Mouse (Mus musculus) lung, postnatal 36 days (tissue): Measurements from ENCODE around the gene Hoxb2.

Experiments
- DNase-seq: peaks from one replicate; pipeline ENCODE4 v3.0.0; 2022; ENCODE audit warnings: mixed read lengths

The Hoxb2 gene

GRCm38 (mm10) chr11:96351831-96352230, 1.5 kb downstream of the Hoxb2 start:
- peak; percentile 78 for DNase-seq

DNA sequence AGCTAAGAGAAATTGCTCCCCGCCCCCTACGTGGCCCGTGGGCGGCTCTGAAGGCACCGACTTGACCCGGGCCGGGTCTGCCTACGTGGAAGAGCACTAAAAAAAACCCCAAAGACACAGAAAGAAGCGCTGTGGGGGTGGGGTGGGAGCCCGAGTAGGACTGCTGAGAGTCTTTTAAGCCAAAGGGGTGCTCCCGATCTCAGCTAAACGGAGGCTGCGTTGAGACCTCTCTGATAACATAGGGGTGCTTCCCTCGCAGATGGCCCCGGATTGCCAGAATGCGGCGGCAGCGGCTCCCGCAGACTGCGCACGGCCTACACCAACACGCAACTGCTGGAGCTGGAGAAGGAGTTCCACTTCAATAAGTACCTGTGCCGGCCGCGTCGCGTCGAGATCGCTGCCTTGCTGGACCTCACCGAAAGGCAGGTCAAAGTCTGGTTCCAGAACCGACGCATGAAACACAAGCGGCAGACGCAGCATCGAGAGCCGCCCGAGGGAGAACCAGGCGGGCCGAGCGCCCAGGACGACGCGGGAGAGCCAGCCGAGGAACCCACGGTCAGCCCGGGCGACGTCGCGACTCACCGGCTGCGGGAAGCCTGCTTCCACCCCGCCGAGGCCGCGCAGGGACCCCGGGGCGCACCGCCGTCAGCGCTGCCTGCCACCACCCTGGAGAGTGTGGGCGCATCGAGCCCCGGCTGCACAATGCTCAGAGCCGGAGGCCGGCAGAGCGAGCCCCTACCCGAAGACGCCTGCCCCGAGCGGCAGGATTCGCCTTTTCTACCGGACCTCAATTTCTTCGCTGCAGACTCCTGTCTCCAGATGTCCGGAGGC, 2.6 kb downstream of the Hoxb2 start:
- DNase-seq = no peak

- DNase-seq = no peak
These were observed 3.2 kb downstream of the Hoxb2 start for GRCm38 (mm10) chr11:96353522-96353841.

- DNase-seq = no peak
These were observed 3.6 kb downstream of the Hoxb2 start for GRCm38 (mm10) chr11:96353939-96354338.

DNA sequence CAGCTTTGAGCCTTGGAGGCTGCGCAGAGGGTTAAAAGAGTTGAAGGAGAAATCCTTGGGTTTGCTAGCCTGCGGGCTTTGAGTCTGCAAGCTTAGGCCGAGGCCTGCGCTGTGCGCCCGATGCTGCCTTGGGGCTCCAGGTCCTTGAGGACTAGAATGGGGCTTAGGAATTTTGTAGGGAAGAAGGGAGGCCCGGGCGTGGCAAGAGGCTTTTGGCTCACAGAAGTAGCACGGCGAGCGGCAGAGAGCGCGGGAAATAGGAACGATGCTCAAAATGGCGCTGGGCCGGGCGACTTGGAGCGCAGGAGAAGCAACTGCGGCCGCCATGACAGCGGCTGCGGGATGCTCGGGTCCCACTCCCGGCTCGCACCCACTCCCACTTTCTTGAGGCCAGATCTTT, 4.1 kb downstream of the Hoxb2 start:
- no peak for DNase-seq

DNA sequence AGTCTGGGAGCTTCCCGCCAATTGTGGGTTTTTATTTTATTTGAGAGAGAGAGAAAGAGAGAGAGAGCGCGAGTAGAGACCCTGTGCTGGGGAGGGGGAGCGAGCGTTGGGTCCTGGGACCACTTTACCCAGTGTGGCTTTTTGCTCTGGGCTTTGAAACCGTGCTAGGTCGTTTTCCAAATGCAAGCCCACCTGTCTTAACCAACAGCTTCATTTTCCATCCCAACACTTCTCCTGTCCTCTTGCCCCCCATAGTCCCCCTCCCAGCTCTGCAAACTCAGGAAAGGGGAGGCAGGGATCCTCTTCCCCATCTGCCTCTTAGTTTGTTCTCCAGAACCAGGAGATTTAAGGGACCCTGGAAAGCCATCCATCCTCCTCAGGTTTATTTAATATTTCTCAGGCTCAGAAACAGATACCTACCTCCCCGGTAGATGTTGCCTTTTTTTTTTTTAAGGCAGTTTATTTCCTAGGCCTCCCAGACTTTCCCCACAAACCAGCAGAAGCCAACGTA, 4.5 kb downstream of the Hoxb2 start:
- DNase-seq = no peak

DNA sequence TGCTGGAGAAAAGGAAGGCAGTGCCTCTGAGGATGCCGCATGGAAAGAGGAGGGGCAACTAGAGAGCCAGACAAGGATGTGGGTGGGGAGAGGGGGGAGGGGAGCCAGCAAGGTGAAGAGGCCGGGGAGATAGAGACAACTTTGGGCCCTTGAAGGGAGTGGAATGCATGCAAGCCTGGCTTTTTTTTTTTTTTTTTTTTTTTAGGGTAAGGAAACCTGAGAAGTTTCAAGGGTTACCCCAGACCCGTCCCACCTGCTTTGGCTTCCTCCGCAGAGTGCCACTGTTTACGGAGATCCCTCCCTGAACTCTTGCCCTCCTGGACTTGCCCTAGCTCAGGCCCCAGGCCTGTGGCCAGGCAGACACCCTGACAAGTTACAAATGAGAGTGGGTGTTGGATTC, 13.5 kb downstream of the Hoxb2 start:
- DNase-seq = no peak

- no peak for DNase-seq
These were observed 15.2 kb downstream of the Hoxb2 start, which contains the start of gene Hoxb1 for GRCm38 (mm10) chr11:96365441-96366091. Gene Hoxb1 (plus strand): TSS chr11:96365752.

DNA sequence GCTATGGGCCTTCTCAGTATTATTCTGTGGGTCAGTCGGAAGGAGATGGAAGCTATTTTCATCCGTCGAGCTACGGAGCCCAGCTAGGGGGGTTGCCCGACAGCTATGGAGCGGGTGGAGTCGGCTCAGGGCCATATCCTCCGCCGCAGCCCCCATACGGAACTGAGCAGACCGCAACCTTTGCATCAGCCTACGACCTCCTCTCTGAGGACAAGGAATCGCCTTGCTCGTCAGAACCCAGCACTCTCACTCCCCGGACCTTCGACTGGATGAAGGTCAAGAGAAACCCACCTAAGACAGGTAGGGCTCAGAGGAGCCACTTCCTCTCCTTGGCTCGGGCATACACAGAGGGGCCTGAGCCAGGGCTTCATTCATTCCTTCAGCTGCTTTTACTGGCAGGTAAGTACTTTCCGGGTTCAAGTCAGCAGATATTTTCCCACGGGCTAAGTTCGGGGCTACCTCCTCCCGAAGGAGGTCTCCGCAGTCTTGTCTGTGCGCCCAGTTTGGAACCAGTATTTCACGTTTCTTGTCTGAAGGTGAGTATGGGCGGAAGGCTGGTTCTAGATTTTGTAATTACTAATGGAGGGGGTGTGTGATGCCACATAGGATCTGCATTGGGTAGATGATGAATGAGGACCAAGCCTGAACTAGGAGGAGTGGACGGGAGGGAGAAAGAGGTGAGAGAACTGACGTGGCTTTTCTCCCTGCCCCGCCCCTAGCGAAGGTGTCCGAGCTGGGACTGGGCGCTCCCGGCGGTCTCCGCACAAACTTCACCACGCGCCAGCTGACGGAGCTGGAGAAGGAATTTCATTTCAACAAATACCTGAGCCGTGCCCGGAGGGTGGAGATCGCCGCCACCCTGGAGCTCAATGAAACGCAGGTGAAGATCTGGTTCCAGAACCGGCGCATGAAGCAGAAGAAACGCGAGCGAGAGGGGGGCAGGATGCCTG, 16.0 kb downstream of the Hoxb2 start:
- DNase-seq = peak; percentile 32

DNA sequence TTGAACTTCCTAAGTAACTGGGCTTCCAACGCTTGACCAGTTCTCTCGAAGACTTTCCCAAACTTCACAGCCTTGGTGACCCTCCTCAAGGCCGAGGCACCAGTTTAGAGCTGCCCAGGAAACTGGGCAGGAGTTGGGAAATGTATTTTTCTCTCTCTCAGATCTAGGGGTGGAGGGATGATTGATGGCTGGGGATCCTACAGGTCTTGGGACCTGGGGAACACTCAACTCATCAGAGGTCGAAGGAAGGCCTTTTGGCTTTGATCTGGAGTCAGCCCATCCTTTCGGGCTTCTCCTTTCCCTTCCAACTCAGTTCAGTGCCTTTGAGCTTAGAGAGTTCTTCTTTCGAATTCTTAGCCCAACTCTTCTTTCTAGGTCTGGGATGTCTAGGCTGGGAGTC, 16.8 kb downstream of the Hoxb2 start:
- no peak for DNase-seq

DNA sequence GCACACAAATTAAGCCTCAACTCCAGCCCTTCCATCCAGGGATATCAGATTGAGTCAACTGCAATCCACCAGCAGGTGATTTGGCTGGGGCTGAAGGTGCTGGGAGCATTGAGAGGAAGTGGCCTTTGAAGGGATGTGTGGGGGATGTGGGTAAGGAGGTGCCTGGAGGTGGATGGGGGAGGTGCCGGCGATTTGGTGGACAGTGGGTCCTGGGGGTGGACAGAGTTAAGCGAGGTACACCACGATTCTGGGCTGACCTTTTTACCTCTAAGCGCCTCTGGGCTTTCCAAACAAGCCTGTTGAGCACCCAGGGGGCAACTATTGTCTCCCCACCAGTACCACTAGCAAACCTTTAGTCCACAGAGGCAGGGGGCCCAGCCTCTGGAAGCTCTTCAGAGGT, 18.4 kb downstream of the Hoxb2 start:
- DNase-seq = no peak

DNA sequence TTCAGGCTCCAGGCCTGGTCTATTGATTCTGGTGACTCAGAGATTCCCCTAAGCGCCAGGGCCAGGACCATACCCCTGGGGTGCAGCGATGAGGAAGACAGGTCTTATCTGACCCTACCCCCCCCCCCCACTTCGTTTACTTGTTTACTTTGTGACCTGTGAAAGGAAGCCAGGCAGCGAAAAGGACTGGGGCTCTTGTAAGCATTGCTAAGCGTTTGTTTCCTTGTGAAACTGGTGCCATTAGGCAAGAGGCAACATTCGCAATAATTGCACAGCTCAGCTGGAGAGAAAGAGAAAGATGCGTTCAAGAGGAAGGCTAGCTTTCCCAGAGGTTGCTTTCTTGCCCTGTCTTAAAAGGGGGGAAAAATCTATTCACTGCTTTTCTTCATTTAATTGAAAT, 18.8 kb downstream of the Hoxb2 start:
- no peak for DNase-seq

GRCm38 (mm10) chr11:96371726-96372125, 21.4 kb downstream of the Hoxb2 start:
- DNase-seq = no peak

- no peak for DNase-seq
These were observed 22.2 kb downstream of the Hoxb2 start for GRCm38 (mm10) chr11:96372519-96372918.

- DNase-seq = no peak
These were observed 24.5 kb downstream of the Hoxb2 start for GRCm38 (mm10) chr11:96374810-96375209.

DNA sequence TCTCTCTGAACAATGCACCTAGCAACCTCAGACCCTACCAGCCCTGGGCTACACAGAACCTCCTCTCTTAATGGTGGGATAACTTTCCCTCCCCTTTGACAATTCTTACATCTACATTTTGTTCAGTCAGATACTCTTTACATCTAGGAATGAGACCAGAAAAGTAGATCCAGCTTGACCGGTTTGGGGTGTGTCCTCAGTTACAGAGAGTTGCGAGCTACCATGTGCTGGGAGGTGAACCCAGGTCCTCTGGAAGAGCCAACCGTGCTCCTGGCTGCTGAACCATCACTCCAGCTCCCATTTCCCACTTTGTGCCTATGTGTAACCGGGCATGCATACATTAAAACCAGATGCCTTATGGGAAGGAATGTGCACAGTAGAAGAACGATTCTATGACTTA, 33.1 kb downstream of the Hoxb2 start:
- DNase-seq = no peak

DNA sequence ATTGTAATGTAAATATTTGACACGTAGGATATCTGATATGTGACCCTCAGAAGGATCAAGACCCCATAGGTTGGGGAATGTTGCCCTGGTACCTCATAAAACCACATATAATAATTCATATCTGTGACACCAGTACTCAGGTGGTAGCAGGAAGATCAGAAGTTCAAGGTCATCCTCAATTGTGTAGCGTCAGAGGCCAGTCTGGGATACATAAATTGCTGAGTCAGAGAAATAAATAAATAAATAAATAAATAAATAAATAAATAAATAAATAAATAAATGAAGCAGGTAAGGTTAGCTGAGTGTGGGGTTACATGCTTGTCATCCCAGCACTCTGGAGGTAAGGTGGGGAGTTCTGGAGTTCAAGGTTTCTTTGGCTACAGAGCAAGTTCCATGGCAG, 37.3 kb downstream of the Hoxb2 start:
- DNase-seq = no peak

DNA sequence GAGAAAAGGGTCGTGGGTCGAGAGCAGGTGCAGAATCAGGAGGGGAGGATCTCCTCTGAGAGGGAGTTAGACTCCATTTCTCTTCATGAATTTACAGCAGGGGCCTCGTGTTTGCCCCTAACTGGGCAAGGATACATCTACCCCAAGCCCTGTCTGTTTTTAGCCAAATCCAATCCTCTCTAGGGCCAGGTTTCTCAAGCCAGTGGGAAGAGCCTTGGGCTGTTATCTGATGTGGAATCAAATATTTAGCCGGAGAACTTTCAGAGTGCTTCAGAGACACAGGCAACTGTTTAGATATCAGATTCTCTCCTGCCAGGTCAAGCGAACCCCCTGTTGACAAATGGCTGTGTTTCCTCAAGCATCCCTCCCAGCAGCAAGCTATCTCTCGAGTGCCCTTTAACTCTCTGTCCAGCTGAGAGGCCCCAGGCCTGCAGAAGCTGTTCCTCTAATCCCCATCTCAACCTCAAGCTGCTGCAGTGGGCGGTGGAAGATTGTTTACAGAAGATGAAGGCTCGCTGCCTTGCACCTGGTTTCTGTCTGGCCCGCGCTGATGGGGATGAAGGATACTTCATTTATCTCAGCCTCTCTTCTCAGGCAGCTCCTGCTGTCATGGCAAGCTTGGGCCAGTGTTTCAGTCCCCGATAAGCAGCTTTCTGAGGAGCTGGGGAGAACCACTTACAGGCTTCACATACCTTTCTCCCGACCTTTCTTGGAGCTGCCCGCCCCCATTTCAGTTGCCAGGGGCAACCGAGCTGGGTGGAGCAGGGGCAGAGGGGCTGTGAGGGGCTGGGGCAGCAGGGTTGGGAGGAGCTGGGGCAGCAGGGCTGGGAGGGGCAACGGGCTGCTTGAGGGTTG, 46.7 kb downstream of the Hoxb2 start:
- no peak for DNase-seq

GRCm38 (mm10) chr11:96397806-96398335, 47.5 kb downstream of the Hoxb2 start:
- DNase-seq = peak; percentile 31

DNA sequence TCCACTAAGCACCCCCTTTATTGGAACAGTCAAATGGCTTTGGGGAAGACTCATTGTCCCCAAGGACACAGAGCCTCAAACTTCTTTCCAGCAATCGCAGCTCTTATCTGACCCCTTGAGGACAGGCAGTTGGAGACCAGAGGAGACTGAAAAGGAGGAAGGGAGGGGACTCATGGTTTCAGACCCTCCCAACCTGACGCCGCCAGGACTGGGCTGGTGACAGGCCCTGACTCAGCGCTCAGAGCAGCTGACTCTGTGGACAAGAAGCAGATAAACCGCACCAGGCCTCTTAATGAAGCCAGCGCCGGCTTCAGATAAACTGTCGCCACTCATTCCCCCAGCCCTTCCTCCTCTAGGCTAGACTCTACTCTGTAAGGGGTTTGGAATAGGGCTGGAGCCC, 49.6 kb downstream of the Hoxb2 start:
- DNase-seq = peak; percentile 65
